Mouse (Mus musculus) liver, embryonic 14.5 days (tissue): Measurements from ENCODE around the gene Alg9.

Experiments used
- CTCF ChIP-seq: IDR thresholded peaks from 2 replicates; pipeline ENCODE4 v1.5.1; 2016; ENCODE audit warnings: antibody characterized with exemption, low read depth, control low read depth
- EP300 ChIP-seq: IDR thresholded peaks from 2 replicates; pipeline ENCODE4 v1.6.1; 2016; ENCODE audit warnings: antibody characterized with exemption, low read depth

- TF ChIP-seq CTCF (no peak), EP300 (no peak)
Measured at GRCm38 (mm10) chr9:50845081-50845480, 70.3 kb downstream of the Alg9 start, which contains the start of gene Ppp2r1b.
